Mouse (Mus musculus) small intestine, adult 2 months (tissue): ENCODE results near the gene Gm21680. TPM values are rescaled to one million over a fixed set of nuclear protein-coding genes. Genes with fewer than 3 reads are reported as not detected.
"Not testable (repeated sequence)": the region's sequence is repeated elsewhere in the genome, so short reads cannot be mapped to it uniquely, and the experiment has no call there.

ENCODE experiments used
- H3K27ac ChIP-seq: fragments of 200-500 bp; 2 replicates; pipeline ENCODE4 v1.5.1; 2012; ENCODE audit warnings: low read depth, low read length, control low read depth, inconsistent platforms; ENCODE audit not compliant: insufficient read depth
- H3K27me3 ChIP-seq: fragments of 200-500 bp; 2 replicates; pipeline ENCODE4 v1.6.1; 2012; ENCODE audit warnings: mild to moderate bottlenecking, moderate library complexity, low read length, inconsistent platforms; ENCODE audit not compliant: control insufficient read depth, insufficient read depth
- H3K36me3 ChIP-seq: fragments of 200-500 bp; 2 replicates; pipeline ENCODE4 v1.6.1; 2012; ENCODE audit warnings: mild to moderate bottlenecking, low read length, control low read depth, inconsistent platforms; ENCODE audit not compliant: control insufficient read depth, insufficient read depth
- H3K4me1 ChIP-seq: fragments of 200-500 bp; 2 replicates; pipeline ENCODE4 v1.6.1; 2012; ENCODE audit warnings: low read length, inconsistent platforms, mixed read lengths; ENCODE audit not compliant: control insufficient read depth, insufficient read depth, insufficient read length
- H3K4me3 ChIP-seq: fragments of 200-500 bp; 2 replicates; pipeline ENCODE4 v1.5.1; 2012; ENCODE audit warnings: low read depth, mild to moderate bottlenecking, control low read depth, inconsistent platforms, low read length, moderate library complexity
- WGBS: fragments of 180-500 bp; shearing (Covaris S2); methylation state at CpG from one replicate; pipeline ENCODE4 v1.1.7; 2018; 5-methylcytosine and 5-hydroxymethylcytosine counted together
- polyA plus RNA-seq: library from polyadenylated mRNA; depleted of rRNA; stranded (reverse); fragments of >200 nt; gene quantifications from 2 replicates; pipeline ENCODE4 v1.2.3, GENCODE M21; 2012; rRNA removed

Gene Gm21680
- polyA plus RNA-seq: not detected in 2 replicates

DNA sequence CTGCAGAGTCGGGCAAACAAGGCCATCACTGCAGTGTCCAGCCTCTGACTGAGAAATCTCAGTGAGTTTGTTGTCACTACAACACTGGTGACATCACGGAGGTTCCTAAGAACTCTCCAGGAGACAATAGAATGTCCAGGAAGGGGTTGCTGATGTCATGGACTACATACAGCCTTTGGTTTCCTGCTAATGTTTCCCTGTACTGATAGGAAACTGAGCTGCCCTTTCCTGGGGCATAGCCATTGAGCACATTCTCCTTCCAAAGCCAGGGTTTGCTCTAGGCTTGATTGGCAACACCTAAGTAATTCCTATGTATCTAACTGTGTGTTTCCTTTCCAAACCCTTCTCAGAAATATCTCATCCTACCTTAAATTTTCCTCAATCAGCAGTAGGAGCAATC, at the start of gene Gm21680:
Gene Gm21680 (minus strand): TSS at position 101 of the 400 bp plus-strand sequence.
- not testable (repeated sequence) for H3K4me3 ChIP-seq, H3K27ac ChIP-seq, H3K27me3 ChIP-seq, H3K4me1 ChIP-seq, H3K36me3 ChIP-seq
- no CpG with 5 or more reads among the region's 2 CpGs for WGBS

DNA sequence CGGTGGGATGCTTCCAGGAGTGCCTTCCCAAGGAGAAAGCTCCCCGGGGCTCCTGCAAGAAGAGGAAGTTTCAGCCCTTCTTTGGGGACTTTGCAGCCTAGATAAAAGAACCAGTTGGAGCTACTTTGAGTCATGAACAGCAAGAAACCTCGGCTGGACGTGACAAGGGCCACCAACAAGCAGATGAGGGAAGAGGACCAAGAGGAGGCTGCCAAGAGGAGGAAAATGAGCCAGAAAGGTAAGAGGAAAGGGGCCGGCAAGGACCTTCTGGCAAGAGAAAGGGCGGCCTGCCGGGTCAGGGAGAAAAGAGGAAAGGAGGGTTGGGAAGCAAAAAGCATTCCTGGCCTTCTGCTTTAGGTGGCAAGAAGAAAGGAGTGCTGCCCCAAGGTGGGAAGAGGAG, 35.2 kb upstream of the Gm21680 start:
- H3K27me3 ChIP-seq, H3K4me1 ChIP-seq, H3K36me3 ChIP-seq, H3K4me3 ChIP-seq, H3K27ac ChIP-seq: not testable (repeated sequence)
- 59% methylated on average over 7 of the region's 7 CpGs for WGBS

DNA sequence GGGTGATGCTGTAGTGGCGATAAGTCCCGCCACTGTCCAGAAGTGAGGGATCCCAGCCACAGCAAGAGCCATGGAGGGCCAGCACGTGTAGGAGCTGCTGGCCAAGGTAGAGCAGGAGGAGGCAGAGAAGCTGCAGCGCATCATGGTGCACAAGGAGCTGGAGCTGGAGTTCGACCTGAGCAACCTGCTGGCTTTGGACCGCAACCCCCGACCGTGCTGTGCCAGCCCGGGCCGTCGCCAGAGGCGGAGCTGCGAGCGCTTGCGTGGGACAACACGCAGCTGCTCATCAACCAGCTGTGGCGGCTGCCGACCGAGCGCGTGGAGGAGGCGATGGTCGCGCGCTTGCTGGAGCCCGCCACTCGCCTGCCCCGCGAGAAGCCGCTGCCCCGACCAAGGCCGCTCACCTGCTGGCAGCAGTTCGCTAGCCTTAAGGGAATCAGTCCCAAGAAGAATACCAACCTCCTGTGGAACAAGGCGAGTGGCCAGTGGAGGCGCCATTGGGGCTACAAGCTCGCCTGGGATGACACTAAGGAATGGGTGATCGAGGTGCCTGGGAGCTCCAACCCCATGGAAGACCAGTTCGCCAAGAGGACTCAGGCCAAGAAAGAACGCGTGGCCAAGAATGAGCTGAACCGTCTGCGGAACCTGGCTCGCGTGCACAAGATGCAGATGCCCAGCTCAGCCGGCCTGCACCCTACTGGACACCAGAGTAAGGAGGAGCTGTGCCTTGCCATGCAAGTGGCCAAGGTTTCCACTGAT, 34.7 kb upstream of the Gm21680 start:
- H3K4me1 ChIP-seq, H3K27me3 ChIP-seq, H3K27ac ChIP-seq, H3K36me3 ChIP-seq, H3K4me3 ChIP-seq: not testable (repeated sequence)
- WGBS: 19% methylated on average over 45 of the region's 45 CpGs

DNA sequence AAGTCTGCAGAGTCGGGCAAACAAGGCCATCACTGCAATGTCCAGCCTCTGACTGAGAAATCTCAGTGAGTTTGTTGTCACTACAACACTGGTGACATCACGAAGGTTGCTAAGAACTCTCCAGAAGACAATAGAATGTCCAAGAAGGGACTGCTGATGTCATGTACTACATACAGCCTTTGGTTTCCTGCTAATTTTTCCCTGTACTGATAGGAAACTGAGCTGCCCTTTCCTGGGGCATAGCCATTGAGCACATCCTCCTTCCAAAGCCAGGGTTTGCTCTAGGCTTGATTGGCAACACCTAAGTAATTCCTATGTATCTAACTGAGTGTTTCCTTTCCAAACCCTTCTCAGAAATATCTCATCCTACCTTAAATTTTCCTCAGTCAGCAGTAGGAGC, 32.2 kb upstream of the Gm21680 start, which contains the start of gene Gm1979:
Gene Gm1979 (minus strand): TSS at position 101 of the 400 bp plus-strand sequence.
- WGBS: 100% methylated on average over 1 of the region's 2 CpGs
- H3K27ac ChIP-seq: not testable (repeated sequence)

DNA sequence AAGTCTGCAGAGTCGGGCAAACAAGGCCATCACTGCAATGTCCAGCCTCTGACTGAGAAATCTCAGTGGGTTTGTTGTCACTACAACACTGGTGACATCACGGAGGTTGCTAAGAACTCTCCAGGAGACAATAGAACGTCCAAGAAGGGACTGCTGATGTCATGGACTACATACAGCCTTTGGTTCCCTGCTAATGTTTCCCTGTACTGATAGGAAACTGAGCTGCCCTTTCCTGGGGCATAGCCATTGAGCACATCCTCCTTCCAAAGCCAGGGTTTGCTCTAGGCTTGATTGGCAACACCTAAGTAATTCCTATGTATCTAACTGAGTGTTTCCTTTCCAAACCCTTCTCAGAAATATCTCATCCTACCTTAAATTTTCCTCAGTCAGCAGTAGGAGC, 16.1 kb upstream of the Gm21680 start, which contains the start of gene Gm21698:
Gene Gm21698 (minus strand): TSS at position 101 of the 400 bp plus-strand sequence.
- WGBS: no CpG with 5 or more reads among the region's 3 CpGs
- not testable (repeated sequence) for H3K36me3 ChIP-seq, H3K27me3 ChIP-seq, H3K4me3 ChIP-seq, H3K4me1 ChIP-seq, H3K27ac ChIP-seq

More for the DNA sequence above, 32.2 kb upstream of the Gm21680 start, which contains the start of gene Gm1979:
- not testable (repeated sequence) for H3K36me3 ChIP-seq, H3K4me1 ChIP-seq, H3K4me3 ChIP-seq, H3K27me3 ChIP-seq

DNA sequence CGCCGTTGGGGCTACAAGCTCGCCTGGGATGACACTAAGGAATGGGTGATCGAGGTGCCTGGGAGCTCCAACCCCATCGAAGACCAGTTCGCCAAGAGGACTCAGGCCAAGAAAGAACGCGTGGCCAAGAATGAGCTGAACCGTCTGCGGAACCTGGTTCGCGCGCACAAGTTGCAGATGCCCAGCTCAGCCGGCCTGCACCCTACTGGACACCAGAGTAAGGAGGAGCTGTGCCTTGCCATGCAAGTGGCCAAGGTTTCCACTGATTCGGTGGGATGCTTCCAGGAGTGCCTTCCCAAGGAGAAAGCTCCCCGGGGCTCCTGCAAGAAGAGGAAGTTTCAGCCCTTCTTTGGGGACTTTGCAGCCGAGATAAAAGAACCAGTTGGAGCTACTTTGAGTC, 15.4 kb downstream of the Gm21680 start:
- not testable (repeated sequence) for H3K27ac ChIP-seq, H3K4me3 ChIP-seq, H3K4me1 ChIP-seq, H3K36me3 ChIP-seq, H3K27me3 ChIP-seq
- 51% methylated on average over 17 of the region's 17 CpGs for WGBS

DNA sequence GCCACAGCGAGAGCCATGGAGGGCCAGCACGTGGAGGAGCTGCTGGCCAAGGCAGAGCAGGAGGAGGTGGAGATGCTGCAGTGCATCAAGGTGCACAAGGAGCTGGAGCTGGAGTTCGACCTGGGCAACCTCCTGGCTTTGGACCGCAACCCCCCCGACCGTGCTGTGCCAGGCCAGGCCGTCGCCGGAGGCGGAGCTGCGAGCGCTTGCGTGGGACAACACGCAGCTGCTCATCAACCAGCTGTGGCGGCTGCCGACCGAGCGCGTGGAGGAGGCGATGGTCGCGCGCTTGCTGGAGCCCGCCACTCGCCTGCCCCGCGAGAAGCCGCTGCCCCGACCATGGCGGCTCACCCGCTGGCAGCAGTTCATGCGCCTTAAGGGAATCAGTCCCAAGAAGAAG, 15.9 kb downstream of the Gm21680 start:
- H3K4me3 ChIP-seq, H3K27ac ChIP-seq, H3K36me3 ChIP-seq, H3K27me3 ChIP-seq, H3K4me1 ChIP-seq: not testable (repeated sequence)
- 18% methylated on average over 32 of the region's 32 CpGs for WGBS

DNA sequence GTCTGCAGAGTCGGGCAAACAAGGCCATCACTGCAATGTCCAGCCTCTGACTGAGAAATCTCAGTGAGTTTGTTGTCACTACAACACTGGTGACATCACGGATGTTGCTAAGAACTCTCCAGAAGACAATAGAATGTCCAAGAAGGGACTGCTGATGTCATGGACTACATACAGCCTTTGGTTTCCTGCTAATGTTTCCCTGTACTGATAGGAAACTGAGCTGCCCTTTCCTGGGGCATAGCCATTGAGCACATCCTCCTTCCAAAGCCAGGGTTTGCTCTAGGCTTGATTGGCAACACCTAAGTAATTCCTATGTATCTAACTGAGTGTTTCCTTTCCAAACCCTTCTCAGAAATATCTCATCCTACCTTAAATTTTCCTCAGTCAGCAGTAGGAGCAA, 18.1 kb downstream of the Gm21680 start, which contains the start of gene Gm21671:
Gene Gm21671 (minus strand): TSS at position 101 of the 400 bp plus-strand sequence.
- H3K27me3 ChIP-seq, H3K36me3 ChIP-seq, H3K4me1 ChIP-seq, H3K4me3 ChIP-seq, H3K27ac ChIP-seq: not testable (repeated sequence)
- WGBS: 63% methylated on average over 2 of the region's 2 CpGs

DNA sequence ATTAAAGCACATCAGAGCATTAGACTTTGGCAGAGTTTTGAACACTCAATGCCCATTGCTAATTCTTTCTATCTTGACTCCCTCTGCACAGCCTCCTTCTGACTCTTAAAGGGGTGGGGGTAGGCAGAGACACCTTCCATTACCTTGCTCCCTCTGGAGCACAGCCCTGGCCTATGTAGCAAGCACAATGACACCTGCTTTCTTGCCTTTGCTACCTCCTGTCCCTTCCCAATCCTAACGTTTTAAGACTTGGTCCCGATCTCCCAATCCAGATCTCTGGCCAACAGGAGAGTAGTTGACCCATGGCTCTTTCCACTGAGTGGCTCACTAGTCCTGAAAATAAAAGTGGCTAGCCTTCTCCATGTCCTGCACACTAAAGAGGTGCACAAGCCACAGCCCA, 27.1 kb downstream of the Gm21680 start:
- not testable (repeated sequence) for H3K36me3 ChIP-seq, H3K4me1 ChIP-seq, H3K27me3 ChIP-seq, H3K4me3 ChIP-seq, H3K27ac ChIP-seq
- WGBS: 77% methylated on average over 2 of the region's 2 CpGs

DNA sequence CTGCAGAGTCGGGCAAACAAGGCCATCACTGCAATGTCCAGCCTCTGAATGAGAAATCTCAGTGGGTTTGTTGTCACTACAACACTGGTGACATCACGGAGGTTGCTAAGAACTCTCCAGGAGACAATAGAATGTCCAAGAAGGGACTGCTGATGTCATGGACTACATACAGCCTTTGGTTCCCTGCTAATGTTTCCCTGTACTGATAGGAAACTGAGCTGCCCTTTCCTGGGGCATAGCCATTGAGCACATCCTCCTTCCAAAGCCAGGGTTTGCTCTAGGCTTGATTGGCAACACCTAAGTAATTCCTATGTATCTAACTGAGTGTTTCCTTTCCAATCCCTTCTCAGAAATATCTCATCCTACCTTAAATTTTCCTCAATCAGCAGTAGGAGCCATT, 30.2 kb downstream of the Gm21680 start, which contains the start of gene Gm21663:
Gene Gm21663 (minus strand): TSS at position 101 of the 400 bp plus-strand sequence.
- H3K27me3 ChIP-seq, H3K4me3 ChIP-seq: not testable (repeated sequence)
- 48% methylated on average over 2 of the region's 2 CpGs for WGBS

More for the DNA sequence above, 30.2 kb downstream of the Gm21680 start, which contains the start of gene Gm21663:
- not testable (repeated sequence) for H3K27ac ChIP-seq, H3K36me3 ChIP-seq, H3K4me1 ChIP-seq
